Mouse (Mus musculus) kidney, postnatal 0 days (tissue): ENCODE measurements at regions not wholly inside any gene's neighbourhood (a gene's known extent, or its start where the extent isn't known, plus 50 kb on each side); places are given as distances from the start of the nearest gene placed in this dataset.

ENCODE experiments used
- ATAC-seq: fragments of 200-750 bp; cut with Nextera tagmentation; replicated peaks from 2 replicates; pipeline ENCODE4 v1.8.0; 2017; ENCODE audit warnings: low read depth, moderate number of reproducible peaks, moderate TSS enrichment, moderate library complexity; ENCODE audit not compliant: low FRiP score
- DNase-seq: peaks from one replicate; pipeline ENCODE4 v3.0.0-alpha.2; 2016; ENCODE audit warnings: low spot score
- H3K27ac ChIP-seq: fragments of 300-500 bp; sonication (generic); 2 replicates; pipeline ENCODE4 v1.5.1; 2014; ENCODE audit warnings: mild to moderate bottlenecking
- H3K27me3 ChIP-seq: fragments of 300-500 bp; sonication (generic); 2 replicates; pipeline ENCODE4 v1.6.1; 2014; ENCODE audit warnings: low read length, mixed read lengths; ENCODE audit not compliant: insufficient read depth
- H3K36me3 ChIP-seq: fragments of 300-500 bp; sonication (generic); 2 replicates; pipeline ENCODE4 v1.6.1; 2014; ENCODE audit warnings: low read length, mixed read lengths; ENCODE audit not compliant: insufficient read depth
- H3K4me1 ChIP-seq: fragments of 300-500 bp; sonication (generic); replicated peaks from 2 replicates; pipeline ENCODE4 v1.6.1; 2014; ENCODE audit warnings: antibody characterized with exemption, low read length, mixed read lengths; ENCODE audit not compliant: insufficient read depth
- H3K4me2 ChIP-seq: fragments of 300-500 bp; sonication (generic); 2 replicates; pipeline ENCODE4 v1.6.1; 2014; ENCODE audit warnings: mild to moderate bottlenecking, low read length, moderate library complexity, mixed read lengths
- H3K4me3 ChIP-seq: fragments of 300-500 bp; sonication (generic); replicated peaks from 2 replicates; pipeline ENCODE4 v1.5.1; 2014; ENCODE audit warnings: low read depth, low read length
- H3K9ac ChIP-seq: fragments of 300-500 bp; sonication (generic); 2 replicates; pipeline ENCODE4 v1.6.1; 2014; ENCODE audit warnings: low read depth, low read length
- H3K9me3 ChIP-seq: fragments of 300-500 bp; sonication (generic); replicated peaks from 2 replicates; pipeline ENCODE4 v1.6.1; 2016; ENCODE audit warnings: low read length, inconsistent platforms, mixed read lengths
- CTCF ChIP-seq: IDR thresholded peaks from 2 replicates; pipeline ENCODE4 v1.5.1; 2016; ENCODE audit warnings: antibody characterized with exemption, low read depth, mild to moderate bottlenecking, moderate library complexity
- WGBS: fragments of 180-500 bp; shearing (Covaris S2); extraction: QIAGEN DNeasy Blood & Tissue Kit; methylation state at CpG from one replicate; pipeline ENCODE4 v1.1.7; 2014; 5-methylcytosine and 5-hydroxymethylcytosine counted together

GRCm38 (mm10) chrX:166809165-166809564 is 223.6 kb upstream of the Egfl6 start:
- Histone ChIP-seq H3K4me1 (no peaks in the 10 kb centered on the region), H3K36me3 (no peaks in the 10 kb centered on the region), H3K9ac (no peak overlapping the region), H3K9me3 (no peaks in the 10 kb centered on the region), H3K27me3 (no peaks in the 10 kb centered on the region), H3K27ac (no peak overlapping the region), H3K4me2 (no peak overlapping the region), H3K4me3 (no peak overlapping the region)
- DNase-seq = no peak
- 74% methylated on average over 3 of the region's 3 CpGs for WGBS
- no peak for ATAC-seq
- TF ChIP-seq CTCF = no peak

- 81% methylated on average over 5 of the region's 5 CpGs for WGBS
- Histone ChIP-seq H3K9ac (no peak overlapping the region), H3K27me3 (no peaks in the 10 kb centered on the region), H3K27ac (no peak overlapping the region), H3K36me3 (no peaks in the 10 kb centered on the region), H3K9me3 (no peaks in the 10 kb centered on the region), H3K4me3 (no peak overlapping the region), H3K4me1 (no peaks in the 10 kb centered on the region), H3K4me2 (no peak overlapping the region)
- DNase-seq (no peak), ATAC-seq (no peak)
- TF ChIP-seq CTCF = no peak
Observed at GRCm38 (mm10) chrX:166808207-166808606, 222.7 kb upstream of the Egfl6 start.

GRCm38 (mm10) chrX:166805957-166806356 is 220.4 kb upstream of the Egfl6 start:
- ATAC-seq (no peak), DNase-seq (no peak)
- H3K9me3 ChIP-seq = no peaks in the 10 kb centered on the region
- H3K27me3 ChIP-seq = no peaks in the 10 kb centered on the region
- H3K4me1 ChIP-seq = no peaks in the 10 kb centered on the region
- H3K9ac ChIP-seq = no peak overlapping the region
- no peak overlapping the region for H3K4me2 ChIP-seq
- H3K36me3 ChIP-seq = no peaks in the 10 kb centered on the region
- WGBS = 82% methylated on average over 1 of the region's 1 CpGs
- no peak overlapping the region for H3K4me3 ChIP-seq
- TF ChIP-seq CTCF = no peak
- H3K27ac ChIP-seq = no peak overlapping the region

- ATAC-seq (no peak), DNase-seq (no peak)
- no peak for TF ChIP-seq CTCF
- Histone ChIP-seq H3K4me2 (no peak overlapping the region), H3K4me3 (no peak overlapping the region), H3K27ac (no peak overlapping the region), H3K9me3 (no peaks in the 10 kb centered on the region), H3K36me3 (no peaks in the 10 kb centered on the region), H3K4me1 (no peaks in the 10 kb centered on the region), H3K9ac (no peak overlapping the region), H3K27me3 (no peaks in the 10 kb centered on the region)
- 57% methylated on average over 4 of the region's 4 CpGs for WGBS
Observed at GRCm38 (mm10) chrX:166805480-166805879, 220.0 kb upstream of the Egfl6 start.

- no peak for ATAC-seq
- H3K4me1 ChIP-seq = no peaks in the 10 kb centered on the region
- no peak overlapping the region for H3K4me3 ChIP-seq
- 60% methylated on average over 6 of the region's 6 CpGs for WGBS
- H3K27ac ChIP-seq = no peak overlapping the region
- no peaks in the 10 kb centered on the region for H3K27me3 ChIP-seq
- DNase-seq = no peak
- H3K9me3 ChIP-seq = no peaks in the 10 kb centered on the region
- no peak overlapping the region for H3K4me2 ChIP-seq
- TF ChIP-seq CTCF = no peak
- no peak overlapping the region for H3K9ac ChIP-seq
- no peaks in the 10 kb centered on the region for H3K36me3 ChIP-seq
Observed at GRCm38 (mm10) chrX:166803246-166803645, 217.7 kb upstream of the Egfl6 start.

- 80% methylated on average over 2 of the region's 2 CpGs for WGBS
- no peaks in the 10 kb centered on the region for H3K27me3 ChIP-seq
- ATAC-seq = no peak
- H3K9ac ChIP-seq = no peak overlapping the region
- no peak overlapping the region for H3K4me3 ChIP-seq
- no peak for DNase-seq
- no peaks in the 10 kb centered on the region for H3K9me3 ChIP-seq
- H3K4me2 ChIP-seq = no peak overlapping the region
- H3K4me1 ChIP-seq = no peaks in the 10 kb centered on the region
- no peak for TF ChIP-seq CTCF
- no peaks in the 10 kb centered on the region for H3K36me3 ChIP-seq
- no peak overlapping the region for H3K27ac ChIP-seq
Observed at GRCm38 (mm10) chrX:166801017-166801416, 215.5 kb upstream of the Egfl6 start.

- Histone ChIP-seq H3K9ac (no peak overlapping the region), H3K9me3 (no peaks in the 10 kb centered on the region), H3K4me3 (no peak overlapping the region), H3K27me3 (no peaks in the 10 kb centered on the region), H3K27ac (no peak overlapping the region), H3K4me2 (no peak overlapping the region), H3K4me1 (no peaks in the 10 kb centered on the region), H3K36me3 (no peaks in the 10 kb centered on the region)
- WGBS = 61% methylated on average over 2 of the region's 2 CpGs
- DNase-seq (no peak), ATAC-seq (no peak)
- TF ChIP-seq CTCF = no peak
Observed at GRCm38 (mm10) chrX:166795651-166796050, 210.1 kb upstream of the Egfl6 start.
